Mouse (Mus musculus): ENCODE measurements around the gene Nsrp1.
"Not testable (repeated sequence)": the region's sequence is repeated elsewhere in the genome, so short reads cannot be mapped to it uniquely, and the experiment has no call there.

Nsrp1 gene

GRCm38 (mm10) chr11:77078273-77079134, at the start of gene Nsrp1:
Gene Nsrp1 (minus strand): TSS chr11:77078435.
- DNase-seq (ENCODE audit: low spot score in 2 of 2), result peak; percentile 91 to 92

GRCm38 (mm10) chr11:77111141-77111540, 32.9 kb upstream of the Nsrp1 start:
- no peak for DNase-seq (ENCODE audit: low spot score in 2 of 2)

GRCm38 (mm10) chr11:77108442-77108841, 30.2 kb upstream of the Nsrp1 start:
- no peak for DNase-seq (ENCODE audit: low spot score in 2 of 2)

GRCm38 (mm10) chr11:77107872-77108271, 29.6 kb upstream of the Nsrp1 start:
- not testable (repeated sequence) for DNase-seq (ENCODE audit: low spot score in 2 of 2)

GRCm38 (mm10) chr11:77106961-77107360, 28.7 kb upstream of the Nsrp1 start:
- DNase-seq (ENCODE audit: low spot score in 2 of 2), result no peak

GRCm38 (mm10) chr11:77100137-77100937, 22.1 kb upstream of the Nsrp1 start:
- DNase-seq (ENCODE audit: low spot score in 2 of 2), result peak; percentile 67 to 76

- DNase-seq (ENCODE audit: low spot score in 2 of 2), result no peak
Observed at GRCm38 (mm10) chr11:77098332-77098972, 20.2 kb upstream of the Nsrp1 start.

GRCm38 (mm10) chr11:77096991-77097390, 18.8 kb upstream of the Nsrp1 start:
- DNase-seq (ENCODE audit: low spot score in 2 of 2), result peak in 1 of 2 experiments; percentile 39

GRCm38 (mm10) chr11:77096581-77096980, 18.3 kb upstream of the Nsrp1 start:
- DNase-seq (ENCODE audit: low spot score in 2 of 2), result no peak

- no peak for DNase-seq (ENCODE audit: low spot score in 2 of 2)
Observed at GRCm38 (mm10) chr11:77095206-77095605, 17.0 kb upstream of the Nsrp1 start.

GRCm38 (mm10) chr11:77094136-77094535, 15.9 kb upstream of the Nsrp1 start:
- no peak for DNase-seq (ENCODE audit: low spot score in 2 of 2)

- peak; percentile 22 to 27 for DNase-seq (ENCODE audit: low spot score in 2 of 2)
Observed at GRCm38 (mm10) chr11:77093208-77093607, 15.0 kb upstream of the Nsrp1 start.

- no peak for DNase-seq (ENCODE audit: low spot score in 2 of 2)
Observed at GRCm38 (mm10) chr11:77089162-77089561, 10.9 kb upstream of the Nsrp1 start.

GRCm38 (mm10) chr11:77087004-77087403, 8.8 kb upstream of the Nsrp1 start:
- DNase-seq (ENCODE audit: low spot score in 2 of 2), result no peak

GRCm38 (mm10) chr11:77084001-77084682, 5.9 kb upstream of the Nsrp1 start:
- DNase-seq (ENCODE audit: low spot score in 2 of 2), result no peak

- DNase-seq (ENCODE audit: low spot score in 2 of 2), result no peak
Observed at GRCm38 (mm10) chr11:77079361-77079760, 1.1 kb upstream of the Nsrp1 start.

GRCm38 (mm10) chr11:77077792-77078191, 443 bp downstream of the Nsrp1 start:
- DNase-seq (ENCODE audit: low spot score in 2 of 2), result no peak

- not testable (repeated sequence) for DNase-seq (ENCODE audit: low spot score in 2 of 2)
Observed at GRCm38 (mm10) chr11:77077331-77077730, 904 bp downstream of the Nsrp1 start.

- no peak for DNase-seq (ENCODE audit: low spot score in 2 of 2)
Observed at GRCm38 (mm10) chr11:77070721-77071120, 7.5 kb downstream of the Nsrp1 start.

GRCm38 (mm10) chr11:77068825-77069224, 9.4 kb downstream of the Nsrp1 start:
- DNase-seq (ENCODE audit: low spot score in 2 of 2), result no peak

GRCm38 (mm10) chr11:77063406-77063805, 14.8 kb downstream of the Nsrp1 start:
- DNase-seq (ENCODE audit: low spot score in 2 of 2), result no peak

GRCm38 (mm10) chr11:77061951-77062350, 16.3 kb downstream of the Nsrp1 start:
- no peak for DNase-seq (ENCODE audit: low spot score in 2 of 2)

All from heart, adult 9 months (tissue).